Mouse (Mus musculus): Measurements from ENCODE around the gene Vmn2r77. TPM values are rescaled to one million over a fixed set of nuclear protein-coding genes. Genes with fewer than 3 reads are reported as not detected.
"Not testable (repeated sequence)": the region's sequence is repeated elsewhere in the genome, so short reads cannot be mapped to it uniquely, and the experiment has no call there.

Vmn2r77 gene
- polyA plus RNA-seq (2014; fragmentation: Nextera tagmentation; extraction: Ambion mirVana), result not detected in 2 replicates

- Histone ChIP-seq H3K9me3 (ENCODE audit: control insufficient read depth, low read length) (no peaks in the 10 kb centered on the region), H3K9ac (ENCODE audit: low read depth, low read length) (no peak within 1 kb of the TSS), H3K36me3 (ENCODE audit: control insufficient read depth, insufficient read depth, low read length) (no peaks in the 10 kb centered on the region), H3K27ac (replicated peaks; ENCODE audit: low read depth, low read length) (no peak within 1 kb of the TSS), H3K4me1 (ENCODE audit: control insufficient read depth, insufficient read depth, low read length) (no peaks in the 10 kb centered on the region), H3K4me2 (ENCODE audit: low read depth, low read length) (no peak within 1 kb of the TSS), H3K4me3 (ENCODE audit: low read depth, low read length) (no peak within 1 kb of the TSS), H3K27me3 (replicated peaks; ENCODE audit: control insufficient read depth, insufficient read depth, low read length) (no peaks in the 10 kb centered on the region)
- no peak for ATAC-seq (ENCODE audit: low read depth)
- DNase-seq (ENCODE audit: low spot score), result no peak
These were observed at the start of gene Vmn2r77 for GRCm38 (mm10) chr7:86794727-86795126. TSS of gene Vmn2r77 (plus strand) at chr7:86795027.

GRCm38 (mm10) chr7:86760751-86761150 is 34.1 kb upstream of the Vmn2r77 start:
- Histone ChIP-seq H3K4me3 (ENCODE audit: low read depth, low read length) (no peak overlapping the region), H3K4me2 (ENCODE audit: low read depth, low read length) (no peak overlapping the region), H3K9ac (ENCODE audit: low read depth, low read length) (no peak overlapping the region), H3K36me3 (ENCODE audit: control insufficient read depth, insufficient read depth, low read length) (no peaks in the 10 kb centered on the region), H3K9me3 (ENCODE audit: control insufficient read depth, low read length) (no peaks in the 10 kb centered on the region), H3K4me1 (ENCODE audit: control insufficient read depth, insufficient read depth, low read length) (no peaks in the 10 kb centered on the region), H3K27me3 (replicated peaks; ENCODE audit: control insufficient read depth, insufficient read depth, low read length) (no peaks in the 10 kb centered on the region), H3K27ac (replicated peaks; ENCODE audit: low read depth, low read length) (no peak overlapping the region)
- whole genome bisulfite sequencing, result 83% methylated on average over 1 of the region's 1 CpGs
- DNase-seq (ENCODE audit: low spot score) (no peak), ATAC-seq (ENCODE audit: low read depth) (no peak)

GRCm38 (mm10) chr7:86764628-86765027 is 30.2 kb upstream of the Vmn2r77 start:
- ATAC-seq (ENCODE audit: low read depth) (no peak), DNase-seq (ENCODE audit: low spot score) (no peak)
- H3K27me3 ChIP-seq (replicated peaks; ENCODE audit: control insufficient read depth, insufficient read depth, low read length), result no peaks in the 10 kb centered on the region
- no peak overlapping the region for H3K27ac ChIP-seq (replicated peaks; ENCODE audit: low read depth, low read length)
- H3K36me3 ChIP-seq (ENCODE audit: control insufficient read depth, insufficient read depth, low read length), result no peaks in the 10 kb centered on the region
- no peak overlapping the region for H3K4me2 ChIP-seq (ENCODE audit: low read depth, low read length)
- H3K9me3 ChIP-seq (ENCODE audit: control insufficient read depth, low read length), result no peaks in the 10 kb centered on the region
- H3K4me1 ChIP-seq (ENCODE audit: control insufficient read depth, insufficient read depth, low read length), result no peaks in the 10 kb centered on the region
- no peak overlapping the region for H3K4me3 ChIP-seq (ENCODE audit: low read depth, low read length)
- H3K9ac ChIP-seq (ENCODE audit: low read depth, low read length), result no peak overlapping the region

GRCm38 (mm10) chr7:86771621-86772020 is 23.2 kb upstream of the Vmn2r77 start:
- Histone ChIP-seq H3K4me3 (ENCODE audit: low read depth, low read length) (no peak overlapping the region), H3K36me3 (ENCODE audit: control insufficient read depth, insufficient read depth, low read length) (no peaks in the 10 kb centered on the region), H3K9ac (ENCODE audit: low read depth, low read length) (no peak overlapping the region), H3K27me3 (replicated peaks; ENCODE audit: control insufficient read depth, insufficient read depth, low read length) (no peaks in the 10 kb centered on the region), H3K9me3 (ENCODE audit: control insufficient read depth, low read length) (no peaks in the 10 kb centered on the region), H3K4me2 (ENCODE audit: low read depth, low read length) (no peak overlapping the region), H3K4me1 (ENCODE audit: control insufficient read depth, insufficient read depth, low read length) (no peaks in the 10 kb centered on the region; the same call in 1 of the 2 replicates), H3K27ac (replicated peaks; ENCODE audit: low read depth, low read length) (no peak overlapping the region)
- DNase-seq (ENCODE audit: low spot score) (no peak), ATAC-seq (ENCODE audit: low read depth) (no peak)
- 82% methylated on average over 3 of the region's 3 CpGs for WGBS

- Histone ChIP-seq H3K27ac (replicated peaks; ENCODE audit: low read depth, low read length) (no peak within 1 kb of the TSS), H3K4me2 (ENCODE audit: low read depth, low read length) (peak within 1 kb of the TSS; percentile 54), H3K4me1 (ENCODE audit: control insufficient read depth, insufficient read depth, low read length) (no peaks in the 10 kb centered on the region; the same call in 1 of the 2 replicates), H3K4me3 (ENCODE audit: low read depth, low read length) (peak within 1 kb of the TSS; percentile 18), H3K9me3 (ENCODE audit: control insufficient read depth, low read length) (no peaks in the 10 kb centered on the region), H3K36me3 (ENCODE audit: control insufficient read depth, insufficient read depth, low read length) (no peaks in the 10 kb centered on the region), H3K9ac (ENCODE audit: low read depth, low read length) (no peak within 1 kb of the TSS; the same call in 1 of the 2 replicates), H3K27me3 (replicated peaks; ENCODE audit: control insufficient read depth, insufficient read depth, low read length) (no peaks in the 10 kb centered on the region)
- ATAC-seq (ENCODE audit: low read depth), result 0 out of 2 replicates have a peak, but pooled peaks have one; percentile 18
- peak; percentile 74 for DNase-seq (ENCODE audit: low spot score)
- WGBS, result 5% methylated on average over 11 of the region's 11 CpGs
These were observed 19.1 kb upstream of the Vmn2r77 start, which contains the start of gene Folh1 for GRCm38 (mm10) chr7:86775617-86776325. TSS of gene Folh1 (minus strand) at chr7:86775943.

GRCm38 (mm10) chr7:86815241-86815640 is 20.4 kb downstream of the Vmn2r77 start:
- not testable (repeated sequence) for H3K27me3 ChIP-seq (replicated peaks; ENCODE audit: control insufficient read depth, insufficient read depth, low read length); ATAC-seq (ENCODE audit: low read depth); H3K4me1 ChIP-seq (ENCODE audit: control insufficient read depth, insufficient read depth, low read length); H3K27ac ChIP-seq (replicated peaks; ENCODE audit: low read depth, low read length); H3K9me3 ChIP-seq (ENCODE audit: control insufficient read depth, low read length); H3K4me3 ChIP-seq (ENCODE audit: low read depth, low read length); H3K36me3 ChIP-seq (ENCODE audit: control insufficient read depth, insufficient read depth, low read length); DNase-seq (ENCODE audit: low spot score); H3K4me2 ChIP-seq (ENCODE audit: low read depth, low read length); H3K9ac ChIP-seq (ENCODE audit: low read depth, low read length)
- 82% methylated on average over 3 of the region's 5 CpGs for WGBS

GRCm38 (mm10) chr7:86815716-86816115 is 20.9 kb downstream of the Vmn2r77 start:
- DNase-seq (ENCODE audit: low spot score); H3K9me3 ChIP-seq (ENCODE audit: control insufficient read depth, low read length); H3K4me3 ChIP-seq (ENCODE audit: low read depth, low read length); ATAC-seq (ENCODE audit: low read depth); H3K4me1 ChIP-seq (ENCODE audit: control insufficient read depth, insufficient read depth, low read length); H3K27me3 ChIP-seq (replicated peaks; ENCODE audit: control insufficient read depth, insufficient read depth, low read length); H3K9ac ChIP-seq (ENCODE audit: low read depth, low read length); H3K36me3 ChIP-seq (ENCODE audit: control insufficient read depth, insufficient read depth, low read length); H3K4me2 ChIP-seq (ENCODE audit: low read depth, low read length); H3K27ac ChIP-seq (replicated peaks; ENCODE audit: low read depth, low read length): not testable (repeated sequence)
- WGBS, result 77% methylated on average over 6 of the region's 6 CpGs

GRCm38 (mm10) chr7:86816466-86816865 is 21.6 kb downstream of the Vmn2r77 start:
- no peaks in the 10 kb centered on the region for H3K9me3 ChIP-seq (ENCODE audit: control insufficient read depth, low read length)
- DNase-seq (ENCODE audit: low spot score) (no peak), ATAC-seq (ENCODE audit: low read depth) (no peak)
- no peak overlapping the region for H3K4me3 ChIP-seq (ENCODE audit: low read depth, low read length)
- 71% methylated on average over 1 of the region's 1 CpGs for WGBS
- H3K4me2 ChIP-seq (ENCODE audit: low read depth, low read length), result no peak overlapping the region
- no peaks in the 10 kb centered on the region for H3K27me3 ChIP-seq (replicated peaks; ENCODE audit: control insufficient read depth, insufficient read depth, low read length)
- H3K4me1 ChIP-seq (ENCODE audit: control insufficient read depth, insufficient read depth, low read length), result no peaks in the 10 kb centered on the region
- no peak overlapping the region for H3K27ac ChIP-seq (replicated peaks; ENCODE audit: low read depth, low read length)
- no peaks in the 10 kb centered on the region for H3K36me3 ChIP-seq (ENCODE audit: control insufficient read depth, insufficient read depth, low read length)
- no peak overlapping the region for H3K9ac ChIP-seq (ENCODE audit: low read depth, low read length)
